Mouse (Mus musculus) embryonic facial prominence, embryonic 12.5 days (tissue): ENCODE data around the gene Tenm2. TPM values are rescaled to one million over a fixed set of nuclear protein-coding genes. Genes with fewer than 3 reads are reported as not detected.

Source experiments
- ATAC-seq: fragments of 200-750 bp; cut with Nextera tagmentation; 2 replicates; pipeline ENCODE4 v1.8.0; 2017; ENCODE audit not compliant: insufficient number of reproducible peaks, insufficient read depth, low FRiP score, low TSS enrichment
- H3K27ac ChIP-seq: fragments of 300-500 bp; sonication (generic); 2 replicates; pipeline ENCODE4 v1.5.1; 2016; ENCODE audit warnings: mild to moderate bottlenecking
- H3K27me3 ChIP-seq: fragments of 300-500 bp; sonication (generic); 2 replicates; pipeline ENCODE4 v1.6.1; 2016; ENCODE audit warnings: mild to moderate bottlenecking, moderate library complexity
- H3K36me3 ChIP-seq: fragments of 300-500 bp; sonication (generic); 2 replicates; pipeline ENCODE4 v1.6.1; 2016; ENCODE audit warnings: mild to moderate bottlenecking
- H3K4me1 ChIP-seq: fragments of 300-500 bp; sonication (generic); 2 replicates; pipeline ENCODE4 v1.6.1; 2016
- H3K4me2 ChIP-seq: fragments of 300-500 bp; sonication (generic); replicated peaks from 2 replicates; pipeline ENCODE4 v1.6.1; 2016; ENCODE audit warnings: mild to moderate bottlenecking, moderate library complexity
- H3K4me3 ChIP-seq: fragments of 300-500 bp; sonication (generic); 2 replicates; pipeline ENCODE4 v1.5.1; 2016; ENCODE audit warnings: mild to moderate bottlenecking
- H3K9ac ChIP-seq: fragments of 300-500 bp; sonication (generic); 2 replicates; pipeline ENCODE4 v1.6.1; 2016; ENCODE audit warnings: mild to moderate bottlenecking, moderate library complexity
- H3K9me3 ChIP-seq: fragments of 300-500 bp; sonication (generic); 2 replicates; pipeline ENCODE4 v1.6.1; 2016; ENCODE audit warnings: mild to moderate bottlenecking, moderate library complexity
- WGBS: fragments of 180-500 bp; shearing (Covaris S2); methylation state at CpG from one replicate; pipeline ENCODE4 v1.1.7; 2016; 5-methylcytosine and 5-hydroxymethylcytosine counted together
- polyA plus RNA-seq: library from polyadenylated mRNA; unstranded; fragments of >200 nt; fragmentation: Nextera tagmentation; extraction: Ambion mirVana; gene quantifications from 2 replicates; pipeline ENCODE4 v1.2.1, GENCODE M21; 2016

Gene Tenm2
- polyA plus RNA-seq, 1 experiment from 2014 or later, result 3.4 TPM

- Histone ChIP-seq H3K9me3 (no peaks in the 10 kb centered on the region), H3K27me3 (peaks cover 4% of the 10 kb centered on the region; the same call in 1 of the 2 replicates), H3K4me3 (no peak overlapping the region), H3K27ac (no peak overlapping the region), H3K4me2 (no peak overlapping the region), H3K36me3 (no peaks in the 10 kb centered on the region), H3K9ac (no peak overlapping the region), H3K4me1 (peaks cover 15% of the 10 kb centered on the region)
- ATAC-seq, result no peak
- 3% methylated on average over 6 of the region's 6 CpGs for WGBS
Measured at GRCm38 (mm10) chr11:35972270-35972931, 1263.4 kb downstream of the Tenm2 start.

DNA sequence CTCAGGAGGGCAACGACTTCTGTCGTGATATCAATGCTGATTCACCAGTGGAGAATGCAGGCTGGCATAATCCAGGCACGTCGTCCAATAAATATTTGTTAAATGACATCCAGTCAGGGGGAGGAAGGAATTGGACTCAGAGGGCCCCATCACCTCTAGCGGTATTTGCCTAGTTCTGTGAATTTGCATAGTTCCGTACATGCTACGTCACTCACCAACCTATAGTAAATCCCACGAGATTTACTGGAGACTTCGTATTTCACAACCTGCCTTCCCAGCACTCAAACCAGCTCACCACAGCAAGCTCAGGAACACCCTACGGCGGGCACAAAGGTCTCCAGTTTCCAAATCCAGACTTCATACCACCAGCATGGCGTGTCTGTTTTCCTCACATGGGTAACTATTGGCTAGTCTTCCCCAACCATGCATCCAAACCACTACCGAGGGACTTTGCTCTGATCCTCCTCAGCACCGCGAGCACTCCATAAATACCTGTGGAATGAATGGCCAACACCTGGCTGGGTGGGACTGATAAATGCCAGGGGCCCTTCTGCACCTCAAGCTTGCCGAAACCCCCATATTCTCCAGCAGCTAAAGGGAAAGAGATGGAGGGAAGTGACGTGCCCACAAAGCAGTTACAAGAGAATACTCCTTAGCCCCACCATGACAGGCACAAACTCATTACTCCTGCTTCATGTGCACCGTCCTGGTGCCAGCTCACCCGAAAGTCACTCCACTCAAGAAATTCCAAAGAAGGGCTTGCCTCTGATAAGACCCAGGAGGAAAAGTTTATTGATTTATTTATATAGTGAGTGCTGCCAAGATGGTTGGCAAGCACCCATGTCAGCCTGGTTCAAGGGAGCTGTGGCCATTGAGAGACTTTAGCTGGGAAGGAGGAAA, 1264.7 kb downstream of the Tenm2 start:
- no peak overlapping the region for H3K4me2 ChIP-seq
- no peak overlapping the region for H3K27ac ChIP-seq
- ATAC-seq, result no peak
- H3K9ac ChIP-seq, result no peak overlapping the region
- H3K27me3 ChIP-seq, result no peaks in the 10 kb centered on the region; the same call in 1 of the 2 replicates
- H3K9me3 ChIP-seq, result no peaks in the 10 kb centered on the region
- 87% methylated on average over 19 of the region's 19 CpGs for WGBS
- peaks cover 12% of the 10 kb centered on the region for H3K4me1 ChIP-seq
- no peaks in the 10 kb centered on the region for H3K36me3 ChIP-seq
- H3K4me3 ChIP-seq, result no peak overlapping the region

GRCm38 (mm10) chr11:35968291-35968690, 1267.5 kb downstream of the Tenm2 start:
- WGBS, result 88% methylated on average over 10 of the region's 10 CpGs
- Histone ChIP-seq H3K36me3 (no peaks in the 10 kb centered on the region), H3K9ac (no peak overlapping the region), H3K4me3 (no peak overlapping the region), H3K4me2 (no peak overlapping the region), H3K9me3 (no peaks in the 10 kb centered on the region), H3K4me1 (peaks cover 10% of the 10 kb centered on the region), H3K27me3 (no peaks in the 10 kb centered on the region), H3K27ac (no peak overlapping the region)
- ATAC-seq, result no peak

DNA sequence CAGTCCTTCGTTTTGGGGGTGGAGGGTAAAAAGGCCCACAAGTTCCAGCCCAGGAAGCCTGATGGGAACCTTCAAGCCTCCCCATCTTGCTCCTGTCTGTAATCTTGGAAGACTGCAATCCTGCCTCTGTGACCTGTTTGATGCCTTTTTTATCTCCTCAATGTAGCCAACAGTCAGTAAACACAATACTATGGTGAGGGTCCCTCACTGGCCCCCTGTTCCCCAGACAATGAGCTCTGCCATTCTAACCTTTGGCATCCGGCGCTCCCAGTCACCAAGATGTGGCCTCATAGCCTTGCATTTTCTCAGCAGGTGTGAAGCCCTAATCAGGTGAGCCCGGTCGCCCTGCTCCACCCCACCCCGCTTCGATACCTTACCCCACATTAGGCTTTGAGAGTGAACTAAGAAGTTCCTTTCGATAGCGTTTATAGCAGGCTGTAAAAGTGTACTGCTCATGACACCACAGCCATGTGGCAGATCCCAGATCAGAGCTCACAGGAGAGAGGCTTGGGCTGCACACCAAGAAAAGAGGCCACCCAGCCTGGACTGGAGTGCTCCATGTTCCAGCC, 1271.7 kb downstream of the Tenm2 start:
- Histone ChIP-seq H3K36me3 (no peaks in the 10 kb centered on the region), H3K4me3 (no peak overlapping the region), H3K9me3 (no peaks in the 10 kb centered on the region), H3K27me3 (no peaks in the 10 kb centered on the region), H3K4me1 (no peaks in the 10 kb centered on the region), H3K27ac (no peak overlapping the region), H3K4me2 (no peak overlapping the region), H3K9ac (no peak overlapping the region)
- ATAC-seq, result no peak
- WGBS, result 80% methylated on average over 9 of the region's 9 CpGs

DNA sequence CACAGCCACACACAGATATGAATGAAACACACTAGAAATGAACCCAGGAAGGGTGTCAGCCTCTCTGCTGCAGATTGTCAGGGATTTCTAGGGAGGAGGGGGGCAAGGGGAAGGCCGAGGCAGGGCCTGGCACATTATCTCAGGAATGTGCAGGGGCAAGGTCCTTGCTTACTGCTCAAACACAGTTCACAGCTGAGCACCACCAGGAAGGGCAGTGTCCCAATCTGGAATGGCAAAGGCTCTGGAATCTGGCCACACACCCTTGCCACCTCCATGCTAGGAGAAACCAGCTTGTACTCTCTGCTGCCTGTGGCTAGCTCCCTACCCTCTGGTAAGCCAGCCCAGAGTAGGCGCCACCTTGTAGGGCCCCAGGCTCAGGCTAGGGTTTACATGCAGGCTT, 1272.2 kb downstream of the Tenm2 start:
- H3K4me2 ChIP-seq, result no peak overlapping the region
- H3K9ac ChIP-seq, result no peak overlapping the region
- 44% methylated on average over 2 of the region's 2 CpGs for WGBS
- no peak overlapping the region for H3K27ac ChIP-seq
- no peaks in the 10 kb centered on the region for H3K27me3 ChIP-seq
- no peaks in the 10 kb centered on the region for H3K9me3 ChIP-seq
- no peaks in the 10 kb centered on the region for H3K4me1 ChIP-seq
- H3K36me3 ChIP-seq, result no peaks in the 10 kb centered on the region
- no peak for ATAC-seq
- H3K4me3 ChIP-seq, result no peak overlapping the region

DNA sequence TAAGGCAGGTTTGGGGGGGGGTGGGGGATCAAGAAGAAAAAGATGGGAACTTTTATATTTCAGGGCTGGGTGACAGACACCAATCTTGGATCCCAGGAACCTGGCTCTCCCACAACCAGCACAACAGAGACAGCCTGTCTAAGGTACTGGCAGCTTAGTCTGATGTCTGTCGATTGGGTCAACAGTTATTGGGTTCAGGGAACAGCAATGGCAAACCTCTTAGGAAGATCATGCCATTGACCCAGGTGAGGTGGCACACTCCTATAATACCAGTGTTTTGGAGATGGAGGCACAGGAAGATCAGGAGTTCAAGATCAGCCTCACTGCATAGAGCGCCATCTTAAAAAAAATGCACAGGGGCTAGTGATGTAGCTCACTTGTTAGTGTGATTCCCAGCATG, 1273.3 kb downstream of the Tenm2 start:
- Histone ChIP-seq H3K4me1 (no peaks in the 10 kb centered on the region), H3K4me2 (no peak overlapping the region), H3K4me3 (no peak overlapping the region), H3K27me3 (no peaks in the 10 kb centered on the region), H3K27ac (no peak overlapping the region), H3K9ac (no peak overlapping the region), H3K36me3 (no peaks in the 10 kb centered on the region), H3K9me3 (no peaks in the 10 kb centered on the region)
- ATAC-seq, result no peak
- 85% methylated on average over 2 of the region's 2 CpGs for WGBS

DNA sequence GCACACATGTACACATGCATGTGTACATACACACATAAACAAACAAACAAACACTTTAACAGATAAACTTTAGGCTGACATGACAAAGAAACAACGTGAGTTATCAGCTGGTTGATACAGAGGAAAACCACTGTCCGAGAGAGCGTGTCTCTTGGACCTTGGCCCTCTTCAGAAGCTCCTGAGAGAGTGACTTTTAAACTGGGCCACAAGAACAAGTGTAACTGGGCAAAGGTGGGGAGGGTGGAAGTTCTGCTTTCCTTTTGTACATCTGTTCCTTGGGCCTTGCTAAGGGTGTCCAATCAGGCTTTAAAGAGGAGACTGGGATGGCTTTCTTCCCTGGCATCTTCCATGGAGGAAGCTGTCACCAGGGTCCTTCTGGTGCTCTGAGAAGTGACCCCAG, 1276.5 kb downstream of the Tenm2 start:
- no peaks in the 10 kb centered on the region for H3K36me3 ChIP-seq
- H3K4me1 ChIP-seq, result no peaks in the 10 kb centered on the region
- H3K27me3 ChIP-seq, result no peaks in the 10 kb centered on the region
- 91% methylated on average over 3 of the region's 3 CpGs for WGBS
- H3K27ac ChIP-seq, result no peak overlapping the region
- no peak for ATAC-seq
- no peak overlapping the region for H3K9ac ChIP-seq
- no peaks in the 10 kb centered on the region for H3K9me3 ChIP-seq
- H3K4me2 ChIP-seq, result no peak overlapping the region
- no peak overlapping the region for H3K4me3 ChIP-seq
